Mouse (Mus musculus) splenic B cell, adult 2 months (primary cell): Measurements from ENCODE around the gene Cbx4.
A peak's percentile ranks its signal among the peaks of the same experiment; 100 is the strongest.
"Not testable (repeated sequence)": the region's sequence is repeated elsewhere in the genome, so short reads cannot be mapped to it uniquely, and the experiment has no call there.

ENCODE experiments used
- DNase-seq: peaks from one replicate; pipeline ENCODE4 v3.0.0-alpha.2; 2011; ENCODE audit warnings: low read depth, low spot score
- H3K27me3 ChIP-seq: 2 replicates; pipeline ENCODE4 v1.6.1; 2012; ENCODE audit warnings: mild to moderate bottlenecking, low read length, moderate library complexity, mixed read lengths; ENCODE audit not compliant: control insufficient read depth, poor library complexity, insufficient read depth, severe bottlenecking
- H3K36me3 ChIP-seq: 2 replicates; pipeline ENCODE4 v1.6.1; 2012; ENCODE audit warnings: mild to moderate bottlenecking, low read length, moderate library complexity, mixed read lengths; ENCODE audit not compliant: control insufficient read depth, poor library complexity, insufficient read depth, severe bottlenecking

Gene Cbx4

GRCm38 (mm10) chr11:119123522-119124319 is 37.7 kb upstream of the Cbx4 start:
- DNase-seq, result no peak

GRCm38 (mm10) chr11:119122396-119122795 is 36.4 kb upstream of the Cbx4 start:
- peak; percentile 64 for DNase-seq
- Histone ChIP-seq H3K27me3 (no peaks in the 10 kb centered on the region), H3K36me3 (no peaks in the 10 kb centered on the region)

More at GRCm38 (mm10) chr11:119123522-119124319, 37.7 kb upstream of the Cbx4 start:
- Histone ChIP-seq H3K36me3 (no peaks in the 10 kb centered on the region), H3K27me3 (no peaks in the 10 kb centered on the region)

- no peaks in the 10 kb centered on the region for H3K27me3 ChIP-seq
- DNase-seq, result no peak
- no peaks in the 10 kb centered on the region for H3K36me3 ChIP-seq
Observed at GRCm38 (mm10) chr11:119118905-119119304, 32.9 kb upstream of the Cbx4 start.

GRCm38 (mm10) chr11:119117945-119118344 is 31.9 kb upstream of the Cbx4 start:
- H3K36me3 ChIP-seq, result no peaks in the 10 kb centered on the region
- DNase-seq, result no peak
- no peaks in the 10 kb centered on the region for H3K27me3 ChIP-seq

- no peaks in the 10 kb centered on the region for H3K27me3 ChIP-seq
- no peaks in the 10 kb centered on the region for H3K36me3 ChIP-seq
- no peak for DNase-seq
Observed at GRCm38 (mm10) chr11:119116992-119117391, 31.0 kb upstream of the Cbx4 start.

- H3K27me3 ChIP-seq, result no peaks in the 10 kb centered on the region
- H3K36me3 ChIP-seq, result no peaks in the 10 kb centered on the region
- no peak for DNase-seq
Observed at GRCm38 (mm10) chr11:119112721-119113120, 26.7 kb upstream of the Cbx4 start.

GRCm38 (mm10) chr11:119111345-119111744 is 25.3 kb upstream of the Cbx4 start:
- Histone ChIP-seq H3K36me3 (no peaks in the 10 kb centered on the region), H3K27me3 (no peaks in the 10 kb centered on the region)
- peak; percentile 79 for DNase-seq

- Histone ChIP-seq H3K36me3 (no peaks in the 10 kb centered on the region), H3K27me3 (no peaks in the 10 kb centered on the region)
- DNase-seq, result peak; percentile 71
Observed at GRCm38 (mm10) chr11:119109415-119110071, 23.5 kb upstream of the Cbx4 start.

- no peaks in the 10 kb centered on the region for H3K27me3 ChIP-seq
- DNase-seq, result peak; percentile 92
- no peaks in the 10 kb centered on the region for H3K36me3 ChIP-seq
Observed at GRCm38 (mm10) chr11:119108573-119109263, 22.7 kb upstream of the Cbx4 start.

- Histone ChIP-seq H3K27me3 (no peaks in the 10 kb centered on the region), H3K36me3 (no peaks in the 10 kb centered on the region)
- DNase-seq, result peak; percentile 72
Observed at GRCm38 (mm10) chr11:119106289-119106688, 20.3 kb upstream of the Cbx4 start.

- DNase-seq, result no peak
- no peaks in the 10 kb centered on the region for H3K36me3 ChIP-seq
- H3K27me3 ChIP-seq, result no peaks in the 10 kb centered on the region
Observed at GRCm38 (mm10) chr11:119105748-119106147, 19.7 kb upstream of the Cbx4 start.

GRCm38 (mm10) chr11:119105071-119105609 is 19.1 kb upstream of the Cbx4 start:
- H3K36me3 ChIP-seq, result no peaks in the 10 kb centered on the region
- no peak for DNase-seq
- H3K27me3 ChIP-seq, result no peaks in the 10 kb centered on the region

GRCm38 (mm10) chr11:119103991-119104390 is 18.0 kb upstream of the Cbx4 start:
- no peaks in the 10 kb centered on the region for H3K27me3 ChIP-seq
- no peaks in the 10 kb centered on the region for H3K36me3 ChIP-seq
- DNase-seq, result no peak

- DNase-seq, H3K36me3 ChIP-seq, H3K27me3 ChIP-seq: not testable (repeated sequence)
Observed at GRCm38 (mm10) chr11:119100355-119100754, 14.3 kb upstream of the Cbx4 start.

GRCm38 (mm10) chr11:119098202-119098601 is 12.2 kb upstream of the Cbx4 start:
- DNase-seq, result no peak
- Histone ChIP-seq H3K27me3 (no peaks in the 10 kb centered on the region), H3K36me3 (no peaks in the 10 kb centered on the region)
